Mouse (Mus musculus): Measurements from ENCODE around the gene Slc39a11.

The Slc39a11 gene

DNA sequence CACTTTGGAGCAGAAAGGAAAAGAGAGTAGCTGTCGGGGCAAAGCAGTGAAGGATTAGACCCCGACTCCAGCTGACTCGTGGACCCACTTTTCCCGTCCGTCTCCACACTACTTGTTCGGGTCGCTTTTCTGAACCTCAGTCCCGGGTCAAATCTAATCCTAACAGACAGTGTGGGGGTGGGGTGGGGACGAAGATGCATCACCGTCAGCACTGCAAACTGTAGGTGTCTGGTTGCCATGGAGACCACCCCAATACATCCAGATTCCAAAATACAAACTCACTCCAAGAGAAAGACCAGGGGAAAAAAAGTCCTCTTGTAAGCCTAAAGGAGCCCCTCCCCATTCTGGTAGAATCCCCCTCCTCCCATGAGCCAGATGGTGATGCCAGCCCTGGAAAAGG lies 97.3 kb downstream of the Slc39a11 start:
- intact Hi-C loops (cut with DNase I) = loop anchor here (10.0 kb wide), 1 partner anchor 1058 kb away; no protein-coding TSS in a partner anchor

DNA sequence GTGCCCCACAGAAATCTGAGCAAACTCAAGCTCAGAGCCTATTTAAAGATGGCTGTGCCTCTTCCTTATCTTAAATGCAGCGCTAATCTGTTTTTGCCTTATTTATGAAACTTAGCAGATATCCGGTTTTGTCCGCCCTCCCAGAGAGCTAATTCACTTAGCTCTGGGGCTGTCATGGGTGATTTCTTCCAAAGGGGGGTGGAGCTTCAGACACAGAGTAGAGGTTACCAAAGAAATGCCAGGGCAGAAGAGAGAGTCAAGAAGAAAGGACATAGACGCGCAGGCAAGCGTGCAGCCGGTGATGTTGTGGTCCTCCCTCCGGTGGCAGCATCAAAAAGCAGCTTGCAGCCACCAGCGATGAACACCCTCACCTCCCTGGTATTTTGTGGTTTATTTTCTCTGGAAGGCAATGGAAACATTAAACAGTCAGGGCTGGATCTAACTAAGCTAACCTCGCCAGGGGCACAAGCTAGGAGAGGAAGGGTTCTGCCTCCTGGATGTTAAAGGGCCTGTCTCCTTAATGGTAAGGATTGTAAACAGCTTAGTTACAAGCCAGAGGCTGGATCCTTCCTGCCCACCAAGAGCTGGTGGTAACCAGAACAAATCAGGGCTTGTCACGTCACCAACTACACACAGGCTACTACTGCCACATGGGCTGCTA lies 103.5 kb downstream of the Slc39a11 start:
- intact Hi-C loops (cut with DNase I) = no loop called here

DNA sequence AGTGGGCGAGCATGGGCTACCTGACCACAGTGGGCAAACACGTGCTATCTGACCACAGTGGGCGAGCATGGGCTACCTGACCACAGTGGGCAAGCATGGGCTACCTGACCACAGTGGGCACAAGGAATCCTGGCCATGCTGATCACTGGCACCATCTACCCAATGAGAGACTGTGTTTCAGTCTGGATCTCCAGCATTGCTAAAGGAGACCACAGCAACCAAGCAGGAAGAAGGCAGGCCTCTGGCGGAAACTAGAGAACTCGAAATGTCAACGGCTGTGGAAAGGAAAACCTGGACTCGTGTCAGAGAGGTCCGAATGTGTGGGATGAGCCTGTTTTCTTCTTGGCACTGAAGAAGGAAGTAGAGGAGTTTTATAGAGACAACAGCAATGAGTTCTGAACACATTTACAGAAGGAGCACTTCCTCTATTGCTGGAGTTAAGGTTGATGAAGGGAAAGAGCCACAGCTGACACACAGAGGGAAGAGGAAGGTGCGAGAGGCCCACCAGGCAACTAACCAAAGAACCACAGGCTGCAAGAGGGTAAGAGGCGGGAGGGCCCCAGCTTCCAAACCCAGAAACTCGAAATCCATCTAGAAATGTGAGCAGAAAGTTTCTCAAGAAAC lies 105.8 kb downstream of the Slc39a11 start:
- intact Hi-C loops (cut with DNase I) = no loop called here

DNA sequence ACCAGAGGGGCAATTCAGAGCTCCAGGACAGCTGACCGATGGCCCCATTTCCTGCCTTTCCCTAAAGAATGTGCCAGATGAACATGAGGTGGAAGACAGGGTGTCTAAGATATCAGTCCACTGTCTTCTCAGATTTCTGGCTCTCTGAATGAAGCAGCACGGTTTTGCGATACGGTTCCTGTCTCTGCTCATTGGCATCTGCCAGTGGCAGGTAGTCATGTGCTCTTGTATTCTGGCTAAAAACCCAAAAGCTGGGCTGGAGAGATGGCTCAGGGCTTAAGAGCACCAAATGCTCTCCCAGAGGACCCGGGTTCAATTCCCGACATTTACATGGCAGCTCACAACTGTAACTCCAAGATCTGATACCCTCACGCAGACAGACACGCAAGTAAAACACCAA lies 108.8 kb downstream of the Slc39a11 start:
- intact Hi-C loops (cut with DNase I) = no loop called here

DNA sequence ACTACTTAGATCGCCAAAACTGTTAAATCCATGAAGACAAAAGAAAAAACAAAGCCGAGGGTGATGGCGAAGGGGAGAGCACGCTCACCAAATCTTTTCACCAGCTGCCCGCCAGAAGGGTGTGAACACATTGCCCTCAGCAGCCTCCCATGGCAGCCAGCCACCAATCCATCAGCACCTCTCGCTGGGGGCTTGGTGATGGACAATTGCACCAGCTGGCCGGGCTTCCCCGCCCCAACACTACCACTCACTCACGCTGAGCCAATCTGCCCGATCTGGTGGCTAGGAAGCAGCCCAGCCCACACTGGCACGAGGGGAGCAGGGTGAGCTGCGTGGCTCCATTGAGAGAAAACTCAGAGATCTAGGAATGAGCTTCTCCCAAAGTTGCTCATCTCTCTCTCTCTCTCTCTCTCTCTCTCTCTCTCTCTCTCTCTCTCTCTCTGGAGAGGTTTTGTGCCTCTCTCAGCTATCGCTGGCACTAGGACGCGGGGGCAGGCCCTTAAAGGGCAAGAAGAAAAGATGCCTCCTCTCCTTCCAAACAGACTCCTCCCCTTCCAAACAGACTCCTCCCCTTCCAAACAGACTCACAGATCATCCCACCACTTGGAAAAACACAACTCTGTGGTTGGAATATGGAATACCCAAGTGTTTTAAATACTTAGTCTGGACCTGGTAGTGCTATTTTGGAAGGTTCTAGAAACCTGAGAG lies 110.2 kb downstream of the Slc39a11 start:
- intact Hi-C loops (cut with DNase I) = no loop called here

DNA sequence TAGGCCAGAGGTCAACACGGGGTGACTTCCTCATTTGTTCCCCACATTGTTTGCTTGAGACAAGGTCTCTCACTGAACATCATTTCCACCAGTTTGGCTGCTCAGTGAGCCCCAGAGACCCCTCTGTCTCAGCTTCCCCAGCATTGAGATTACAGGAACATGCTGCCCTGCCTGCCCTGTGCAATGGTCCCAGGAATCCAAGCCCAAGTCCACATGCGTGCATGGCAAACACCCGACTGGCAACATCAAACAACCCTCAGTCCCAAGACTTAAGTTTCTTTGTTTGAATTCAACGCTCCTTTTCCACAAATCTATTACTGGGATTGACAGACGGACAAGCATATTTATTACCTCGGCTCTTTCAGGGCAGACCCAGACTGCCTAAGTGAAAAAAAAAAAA lies 110.8 kb downstream of the Slc39a11 start:
- intact Hi-C loops (cut with DNase I) = no loop called here

DNA sequence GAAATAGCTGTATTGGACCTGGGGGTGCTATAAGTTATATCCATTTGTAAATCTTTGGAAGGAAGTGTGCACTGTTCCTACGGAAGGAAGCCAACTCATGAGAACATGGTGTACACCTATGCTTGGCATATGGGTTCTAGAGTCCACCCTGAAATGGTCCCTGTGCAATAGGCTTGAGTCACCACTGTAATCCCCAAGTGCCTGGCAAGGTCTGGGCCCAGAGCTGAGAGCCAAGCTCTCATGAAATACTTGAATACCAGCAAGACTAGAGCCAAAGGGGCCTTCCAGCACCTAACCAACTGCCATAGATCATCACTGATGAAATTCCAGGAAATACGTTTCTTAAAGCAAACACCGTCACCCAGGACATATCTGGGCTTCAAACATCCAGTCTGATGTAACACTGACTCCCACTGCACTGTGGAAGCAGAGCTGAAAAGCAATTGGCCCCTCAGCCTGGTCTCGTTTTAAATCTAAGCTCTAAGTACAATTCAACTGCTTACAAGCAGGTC lies 111.4 kb downstream of the Slc39a11 start:
- intact Hi-C loops (cut with DNase I) = no loop called here

DNA sequence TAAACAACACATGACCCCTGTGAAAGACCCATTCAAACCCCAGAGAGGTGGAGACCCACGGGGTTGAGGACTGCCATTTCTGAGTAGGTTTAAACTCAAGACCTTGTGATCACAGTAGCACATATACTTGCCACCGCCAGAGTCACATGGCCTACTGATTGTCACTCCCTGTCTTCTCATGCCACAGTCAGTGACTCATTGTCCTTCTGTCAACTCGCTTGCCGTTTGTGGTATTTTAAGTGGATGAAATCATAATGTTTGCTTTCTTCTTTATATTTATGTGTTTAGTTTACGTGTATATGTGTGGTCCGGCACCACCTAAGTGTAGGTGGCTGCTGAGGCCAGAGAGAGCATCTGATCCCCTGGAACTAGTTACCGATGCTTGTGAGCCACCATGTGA lies 112.2 kb downstream of the Slc39a11 start:
- intact Hi-C loops (cut with DNase I) = no loop called here

DNA sequence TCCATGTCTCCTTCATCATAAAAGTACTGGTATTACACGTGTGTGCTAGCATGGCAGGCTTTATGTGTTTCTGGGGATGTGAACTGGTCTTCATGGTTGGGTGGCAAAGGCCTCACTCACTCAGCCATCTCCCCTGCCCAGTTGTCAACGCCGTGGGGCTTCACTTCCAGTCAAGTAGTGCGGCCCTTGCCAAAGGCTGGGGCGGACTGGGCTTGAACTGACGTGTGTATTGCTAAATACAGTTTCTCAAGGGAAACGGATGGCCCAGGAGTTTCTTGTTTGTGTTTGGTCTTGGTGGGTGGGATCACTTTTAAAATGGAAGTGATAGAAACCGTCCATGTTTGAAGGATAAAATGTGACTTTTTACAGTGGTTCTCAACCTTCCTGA lies 112.7 kb downstream of the Slc39a11 start:
- intact Hi-C loops (cut with DNase I) = no loop called here

DNA sequence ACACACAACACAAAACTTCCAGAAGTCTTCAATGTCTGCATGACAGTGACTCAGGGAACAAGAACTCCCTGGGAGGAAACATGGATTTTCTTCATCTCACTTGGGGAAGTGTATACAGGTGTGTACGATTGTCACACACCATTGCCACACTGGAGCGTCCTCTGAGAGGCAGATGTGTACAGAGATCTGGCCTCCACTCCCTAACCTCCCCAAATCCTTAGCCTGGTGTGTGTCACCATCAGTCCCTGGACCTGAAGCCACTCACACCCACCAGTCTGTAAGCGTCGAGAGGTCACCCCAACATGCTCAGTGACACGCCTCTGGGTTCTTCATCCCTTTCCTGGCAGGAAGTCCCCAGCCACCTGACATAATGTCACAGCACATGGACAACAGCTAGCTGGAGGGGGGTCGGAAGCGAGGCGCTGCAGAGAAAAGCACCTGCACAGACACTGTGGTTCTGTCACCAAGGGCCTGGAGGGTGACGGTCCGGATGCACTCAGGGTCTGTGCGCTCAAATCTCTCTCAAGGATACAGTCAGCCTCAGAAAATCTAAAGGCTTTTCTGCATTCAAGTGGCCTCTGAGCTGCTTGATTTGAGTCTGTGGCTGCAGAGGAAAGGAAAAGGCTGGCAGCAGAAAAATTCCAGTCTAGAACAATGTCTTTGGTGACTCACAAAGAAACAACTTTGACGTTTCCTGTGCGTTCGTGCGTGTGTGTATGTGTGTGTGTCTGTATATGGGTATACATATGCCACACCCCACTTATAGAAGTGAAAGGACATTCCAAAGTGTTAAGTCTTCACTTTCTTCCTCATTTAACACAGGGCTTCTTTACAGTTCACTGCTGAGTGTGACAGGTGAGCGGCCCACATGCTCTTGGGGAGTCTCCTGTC lies 113.3 kb downstream of the Slc39a11 start:
- intact Hi-C loops (cut with DNase I) = no loop called here

DNA sequence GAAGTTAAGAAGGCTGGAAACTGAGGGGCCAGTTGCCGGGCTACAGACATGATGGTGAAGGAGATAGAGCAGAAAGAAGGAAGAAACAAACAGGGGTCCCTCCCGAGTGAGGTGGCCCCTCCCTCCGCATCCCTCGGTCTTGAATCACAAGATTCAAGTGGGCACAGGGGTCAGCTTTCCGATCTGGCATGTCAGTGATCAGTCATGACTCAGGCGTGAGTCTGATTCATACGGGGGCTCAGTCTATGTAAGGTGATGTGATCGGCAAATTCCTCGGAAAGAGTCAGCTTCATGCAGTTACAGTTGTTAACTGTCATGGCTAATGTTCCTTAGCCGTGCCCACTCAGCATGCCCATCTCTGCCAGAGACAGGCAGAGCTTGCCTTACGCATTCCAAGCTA lies 115.5 kb downstream of the Slc39a11 start:
- intact Hi-C loops (cut with DNase I) = no loop called here

DNA sequence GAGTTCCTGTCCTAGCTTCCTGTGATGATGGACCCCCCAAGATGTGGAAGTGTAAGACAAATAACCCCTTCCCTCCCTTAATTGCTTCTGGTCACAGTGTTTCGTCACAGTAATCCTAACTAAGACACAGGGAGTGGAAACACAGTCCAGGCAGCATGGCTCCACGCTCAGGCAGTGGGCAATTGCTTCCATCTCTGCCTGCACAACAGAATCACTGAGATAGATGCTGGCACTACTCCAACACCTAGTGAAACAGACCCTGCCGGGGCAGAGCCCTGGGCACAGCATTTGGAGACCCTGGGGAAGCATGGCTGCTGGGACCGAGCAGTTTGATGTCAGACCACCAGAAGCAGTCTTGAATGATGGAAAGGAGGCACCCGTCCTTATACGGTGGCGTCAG lies 115.9 kb downstream of the Slc39a11 start:
- intact Hi-C loops (cut with DNase I) = no loop called here

DNA sequence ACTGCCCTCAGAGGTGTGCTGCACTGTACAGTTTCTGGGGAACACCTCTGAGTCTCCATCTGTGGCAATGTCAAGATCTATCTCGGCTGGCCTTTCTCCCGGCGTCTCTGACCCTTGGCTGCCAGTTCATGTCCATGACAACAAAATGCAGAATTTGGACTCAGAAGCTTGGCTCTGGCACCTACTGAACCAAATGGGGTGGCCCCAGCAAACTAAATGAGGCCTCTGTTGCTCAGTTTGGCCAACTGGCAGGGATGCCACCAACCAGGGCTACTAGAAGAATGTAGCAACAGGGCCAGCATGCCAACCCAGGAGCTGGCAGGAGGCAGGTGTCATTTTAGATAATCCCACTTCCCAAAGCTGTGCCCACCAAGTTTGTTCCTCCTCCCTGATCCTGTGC lies 121.5 kb downstream of the Slc39a11 start:
- intact Hi-C loops (cut with DNase I) = no loop called here

DNA sequence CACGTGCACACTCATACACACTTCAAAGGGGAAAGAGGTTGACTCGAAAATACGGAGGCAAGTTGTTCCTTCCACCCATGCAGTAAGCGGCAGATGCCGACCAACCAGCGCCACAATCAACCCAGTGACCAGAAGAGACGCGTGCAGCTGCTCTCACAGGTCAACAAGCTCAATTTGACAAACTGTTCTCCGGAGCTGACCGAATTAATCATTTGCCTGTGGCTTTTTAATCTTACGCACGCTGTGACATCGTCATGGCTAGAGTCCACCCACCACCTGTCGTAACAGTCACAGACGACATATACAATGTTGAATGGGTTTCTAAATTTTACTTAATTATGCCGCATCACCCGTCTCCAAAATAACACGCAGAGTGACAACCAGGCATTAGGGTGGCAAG lies 124.1 kb downstream of the Slc39a11 start:
- intact Hi-C loops (cut with DNase I) = no loop called here

DNA sequence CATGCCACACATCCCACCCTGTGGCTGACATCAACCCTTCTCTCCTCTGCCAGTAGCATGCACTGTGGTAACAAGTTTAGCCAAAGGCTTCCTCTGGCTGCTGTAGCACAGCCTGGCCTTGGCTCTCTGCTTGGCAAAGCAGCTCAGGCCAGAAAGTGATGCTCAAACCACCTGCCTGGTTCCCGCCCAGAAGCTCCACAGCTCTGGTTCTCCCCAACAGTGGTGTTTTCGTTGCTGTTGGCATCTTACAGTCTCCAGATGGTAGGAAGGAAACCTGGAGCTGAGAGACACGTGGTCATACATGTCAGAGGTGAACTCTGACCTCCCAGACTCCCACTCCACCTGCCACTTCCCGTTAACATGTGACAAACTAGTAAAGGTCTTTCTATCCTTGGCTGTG lies 127.2 kb downstream of the Slc39a11 start:
- intact Hi-C loops (cut with DNase I) = no loop called here

DNA sequence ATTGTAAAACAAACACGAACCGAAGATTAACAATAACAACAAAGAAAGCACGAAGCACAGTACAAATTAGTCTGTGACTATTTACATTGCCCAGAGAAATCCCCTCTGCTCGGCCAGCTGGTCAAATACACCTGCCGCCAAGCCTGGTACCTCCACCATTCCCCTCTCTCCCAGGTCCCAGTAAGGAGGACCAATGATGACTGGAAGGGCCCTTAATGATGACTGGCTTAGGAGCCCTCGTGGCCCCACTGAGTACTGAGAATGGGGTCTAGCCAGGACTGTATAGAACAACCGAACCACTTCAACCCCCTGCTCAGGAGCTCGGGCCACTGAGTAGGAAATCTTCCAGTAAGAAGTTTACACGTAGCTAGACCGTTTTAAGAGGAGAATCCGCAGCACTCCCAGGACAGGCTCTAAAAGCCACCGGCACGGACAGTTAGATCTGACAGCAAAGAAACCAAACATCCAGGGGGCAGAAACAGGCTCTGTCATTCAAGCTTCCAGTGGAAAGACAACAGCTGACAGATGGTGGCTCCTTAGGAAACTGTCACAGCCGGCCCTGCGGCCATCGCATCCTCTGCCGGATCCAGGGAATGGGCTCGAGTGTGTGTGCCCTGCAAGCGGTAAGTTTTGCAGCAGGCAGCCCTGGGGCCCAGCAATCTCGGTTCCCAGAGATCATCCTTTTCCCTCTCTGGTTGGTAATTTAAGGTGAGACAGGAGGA lies 128.2 kb downstream of the Slc39a11 start:
- intact Hi-C loops (cut with DNase I) = no loop called here

DNA sequence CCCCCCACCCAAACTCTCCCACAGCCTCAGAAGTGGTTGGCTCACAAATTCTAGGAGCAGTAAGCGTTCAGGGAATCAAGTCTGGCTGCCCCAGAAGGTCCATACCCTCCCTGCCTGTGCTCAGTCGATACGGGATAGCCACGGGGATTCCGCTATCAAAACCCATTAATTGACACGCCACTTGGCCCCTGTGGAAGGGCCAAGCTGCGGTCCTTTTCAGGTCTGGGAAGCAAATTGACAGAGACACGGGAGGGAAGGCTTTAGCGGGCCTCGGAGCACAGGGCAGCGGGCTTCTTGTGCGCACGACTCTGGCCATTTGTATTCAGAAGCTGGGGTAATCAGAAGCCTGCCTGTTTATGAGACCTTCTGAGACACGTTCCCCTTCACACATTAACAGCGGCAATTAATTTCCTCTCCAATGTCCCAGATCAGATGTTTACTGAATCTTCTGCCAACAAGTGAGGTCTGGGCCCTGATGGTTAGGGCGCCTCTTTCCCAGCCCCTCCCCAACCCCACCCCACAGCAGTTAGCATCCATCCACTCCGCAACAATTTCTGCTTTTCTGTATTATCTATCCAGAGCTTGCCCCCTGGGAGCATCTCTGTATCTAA lies 128.9 kb downstream of the Slc39a11 start:
- intact Hi-C loops (cut with DNase I) = no loop called here

DNA sequence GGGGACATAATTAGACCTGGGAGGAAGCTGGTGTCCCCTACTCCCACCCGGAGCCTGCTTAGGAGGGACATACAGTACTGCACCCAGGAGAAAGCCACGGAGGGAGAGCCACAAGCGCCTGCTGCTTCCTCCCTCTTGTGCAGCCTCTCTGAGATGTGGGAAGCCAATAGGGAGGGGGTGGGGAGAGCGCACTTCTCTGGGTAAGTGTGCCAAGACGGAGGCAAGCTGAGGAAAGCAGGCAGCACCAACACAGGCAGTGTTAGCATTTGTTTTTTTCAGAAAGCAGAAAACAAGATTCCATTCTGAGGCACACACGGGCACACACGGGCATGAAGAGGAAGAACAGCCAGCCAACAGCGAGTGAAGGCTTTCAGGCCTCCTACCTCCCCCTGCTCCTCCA lies 129.5 kb downstream of the Slc39a11 start:
- intact Hi-C loops (cut with DNase I) = no loop called here

DNA sequence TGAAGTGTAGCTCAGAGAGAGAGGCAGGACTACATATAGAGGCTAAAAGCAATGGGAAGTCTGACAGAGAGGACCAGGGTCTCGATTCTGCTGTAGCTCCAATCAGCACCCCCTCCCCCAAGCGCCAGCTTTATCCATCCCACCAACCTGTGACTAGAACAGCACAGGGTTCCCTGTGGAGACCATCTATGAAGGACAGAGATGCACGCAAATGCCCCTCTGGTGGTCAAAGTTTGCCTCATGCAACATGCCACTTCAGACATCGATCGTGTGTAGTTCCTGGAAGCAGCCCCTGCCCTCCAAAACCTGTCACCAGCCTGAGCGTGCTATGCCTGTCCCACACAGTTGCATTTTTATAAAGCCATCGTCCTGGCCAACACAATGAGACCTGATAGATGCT lies 129.9 kb downstream of the Slc39a11 start:
- intact Hi-C loops (cut with DNase I) = no loop called here

DNA sequence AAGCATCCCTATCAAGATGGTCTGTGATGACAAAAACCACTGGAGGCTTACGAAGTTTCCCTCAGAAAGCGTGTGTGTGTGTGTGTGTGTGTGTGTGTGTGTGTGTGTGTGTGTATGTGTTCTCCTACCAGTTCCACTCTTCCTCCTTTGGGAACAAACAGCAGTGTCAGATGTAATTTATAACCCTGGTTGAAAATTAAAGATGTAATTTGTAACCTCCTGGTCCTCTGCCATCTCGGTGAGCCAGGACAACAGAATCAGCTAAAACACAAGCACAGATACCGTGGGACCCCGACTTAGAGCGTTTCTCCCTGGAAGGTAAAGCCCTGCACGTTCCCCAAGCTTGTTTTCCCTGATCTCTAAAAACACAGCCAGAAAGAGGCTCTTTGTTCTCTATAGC lies 131.7 kb downstream of the Slc39a11 start:
- intact Hi-C loops (cut with DNase I) = no loop called here

Data from adrenal gland (tissue).